Mouse (Mus musculus): Measurements from ENCODE around the gene Irgm2. TPM values are rescaled to one million over a fixed set of nuclear protein-coding genes. Genes with fewer than 3 reads are reported as not detected.
"Not testable (repeated sequence)": the region's sequence is repeated elsewhere in the genome, so short reads cannot be mapped to it uniquely, and the experiment has no call there.

Gene Irgm2
- 7.1 and 22.7 TPM in 2 replicates for polyA plus RNA-seq (2012; rRNA removed)

DNA sequence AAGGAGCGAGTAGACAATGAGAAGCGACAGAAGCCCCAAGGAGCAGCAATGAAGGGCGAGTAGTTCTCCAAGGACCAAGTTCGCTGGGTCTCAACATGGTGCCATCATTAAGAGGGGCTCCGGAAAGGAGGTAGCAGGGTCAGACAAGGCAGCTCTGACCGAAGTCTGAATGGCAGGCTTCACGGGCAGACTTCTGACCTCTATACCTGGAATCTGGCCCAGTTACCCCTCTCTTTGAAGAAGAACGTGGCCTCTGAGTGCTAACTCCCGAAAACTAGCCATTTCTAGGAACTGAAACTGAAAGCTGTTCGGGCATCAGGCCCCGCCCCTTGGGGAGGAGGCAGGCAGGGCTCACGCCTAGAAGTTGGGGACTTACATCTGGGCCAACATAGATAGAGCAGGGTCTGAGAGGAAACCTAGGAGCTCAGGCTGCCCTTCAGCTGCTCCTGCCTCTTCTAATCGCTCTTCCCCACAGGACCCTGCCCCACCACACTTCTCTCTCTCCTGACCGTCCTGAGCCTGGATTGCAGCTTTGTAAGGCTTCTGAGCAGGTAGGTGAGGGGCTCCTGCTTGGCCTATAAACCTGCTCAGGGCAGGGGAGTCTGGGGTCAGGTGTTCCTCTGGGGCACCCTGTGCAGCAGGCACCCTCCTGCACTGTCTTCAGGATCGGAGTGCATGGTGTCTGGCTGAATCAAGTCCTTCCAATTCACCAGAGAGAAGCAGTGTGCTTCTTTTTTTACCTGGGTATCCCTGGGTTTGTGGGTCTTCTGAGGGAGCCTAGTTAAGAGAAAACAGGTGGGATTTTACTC is at the start of gene Irgm2, which contains the start of gene Igtp:
Irgm2 (plus strand) TSS at position 390 of the 809 bp plus-strand sequence.
Igtp (plus strand) TSS at position 328 of the 809 bp plus-strand sequence.
- WGBS: 1% methylated on average over 14 of the region's 15 CpGs
- Histone ChIP-seq H3K36me3 (ENCODE audit: control insufficient read depth, insufficient read depth, low read length) (peaks cover 12% of the 10 kb centered on the region), H3K4me3 (ENCODE audit: low read depth, low read length) (peak within 1 kb of the TSS; percentile 70), H3K27ac (ENCODE audit: insufficient read depth, low read depth, low read length) (peak within 1 kb of the TSS; percentile 84)
- not testable (repeated sequence) for H3K4me1 ChIP-seq (ENCODE audit: control insufficient read depth, insufficient read depth, insufficient read length, low read length); H3K27me3 ChIP-seq (ENCODE audit: control insufficient read depth, insufficient read depth, low read length)
- peak; percentile 59 for TF ChIP-seq POLR2A (IDR thresholded peaks at IDR 0.05; ENCODE audit: low read depth, low read length)

GRCm38 (mm10) chr11:58155458-58155857 is 44.0 kb upstream of the Irgm2 start:
- Histone ChIP-seq H3K4me3 (ENCODE audit: low read depth, low read length) (no peak overlapping the region), H3K4me1 (ENCODE audit: control insufficient read depth, insufficient read depth, insufficient read length, low read length) (no peaks in the 10 kb centered on the region), H3K36me3 (ENCODE audit: control insufficient read depth, insufficient read depth, low read length) (peaks cover 47% of the 10 kb centered on the region), H3K27me3 (ENCODE audit: control insufficient read depth, insufficient read depth, low read length) (no peaks in the 10 kb centered on the region), H3K27ac (ENCODE audit: insufficient read depth, low read depth, low read length) (no peak overlapping the region)
- no peak for TF ChIP-seq CTCF (IDR thresholded peaks at IDR 0.05; ENCODE audit: extremely low read depth, insufficient read length, insufficient replicate concordance, low read depth, low read length)
- TF ChIP-seq POLR2A (IDR thresholded peaks at IDR 0.05; ENCODE audit: low read depth, low read length): no peak
- WGBS: 74% methylated on average over 9 of the region's 9 CpGs

DNA sequence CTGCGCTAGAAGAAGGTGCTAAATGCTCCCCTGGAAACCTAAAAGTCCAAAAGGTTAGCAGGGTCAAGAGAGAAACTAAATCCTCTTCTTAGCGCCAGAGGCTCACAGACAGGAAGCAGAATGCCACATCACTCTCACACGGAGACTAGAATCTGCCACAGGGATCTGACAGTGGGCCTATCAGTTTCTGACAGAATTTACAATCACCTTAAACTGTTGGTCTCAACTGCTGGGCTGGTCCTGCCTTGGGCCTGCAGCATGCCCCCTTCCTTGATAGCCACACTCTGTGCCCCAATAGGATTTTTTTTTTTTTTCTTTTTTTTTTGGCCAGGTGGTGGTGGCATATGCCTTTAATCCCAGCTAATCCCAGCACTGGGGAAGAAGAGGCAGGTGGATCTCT is 42.5 kb upstream of the Irgm2 start:
- Histone ChIP-seq H3K27me3 (ENCODE audit: control insufficient read depth, insufficient read depth, low read length) (no peaks in the 10 kb centered on the region), H3K4me3 (ENCODE audit: low read depth, low read length) (no peak overlapping the region), H3K36me3 (ENCODE audit: control insufficient read depth, insufficient read depth, low read length) (peaks cover 47% of the 10 kb centered on the region), H3K27ac (ENCODE audit: insufficient read depth, low read depth, low read length) (no peak overlapping the region), H3K4me1 (ENCODE audit: control insufficient read depth, insufficient read depth, insufficient read length, low read length) (no peaks in the 10 kb centered on the region)
- WGBS: 84% methylated on average over 3 of the region's 3 CpGs
- TF ChIP-seq CTCF (IDR thresholded peaks at IDR 0.05; ENCODE audit: extremely low read depth, insufficient read length, insufficient replicate concordance, low read depth, low read length): no peak
- TF ChIP-seq POLR2A (IDR thresholded peaks at IDR 0.05; ENCODE audit: low read depth, low read length): no peak

- H3K4me3 ChIP-seq (ENCODE audit: low read depth, low read length): no peak overlapping the region
- 95% methylated on average over 2 of the region's 2 CpGs for WGBS
- no peak for TF ChIP-seq CTCF (IDR thresholded peaks at IDR 0.05; ENCODE audit: extremely low read depth, insufficient read length, insufficient replicate concordance, low read depth, low read length)
- TF ChIP-seq POLR2A (IDR thresholded peaks at IDR 0.05; ENCODE audit: low read depth, low read length): no peak
- peaks cover 26% of the 10 kb centered on the region for H3K36me3 ChIP-seq (ENCODE audit: control insufficient read depth, insufficient read depth, low read length)
- H3K4me1 ChIP-seq (ENCODE audit: control insufficient read depth, insufficient read depth, insufficient read length, low read length): no peaks in the 10 kb centered on the region; the same call in 1 of the 2 replicates
- H3K27ac ChIP-seq (ENCODE audit: insufficient read depth, low read depth, low read length): no peak overlapping the region
- no peaks in the 10 kb centered on the region for H3K27me3 ChIP-seq (ENCODE audit: control insufficient read depth, insufficient read depth, low read length)
Measured at GRCm38 (mm10) chr11:58165072-58165471, 34.3 kb upstream of the Irgm2 start.

DNA sequence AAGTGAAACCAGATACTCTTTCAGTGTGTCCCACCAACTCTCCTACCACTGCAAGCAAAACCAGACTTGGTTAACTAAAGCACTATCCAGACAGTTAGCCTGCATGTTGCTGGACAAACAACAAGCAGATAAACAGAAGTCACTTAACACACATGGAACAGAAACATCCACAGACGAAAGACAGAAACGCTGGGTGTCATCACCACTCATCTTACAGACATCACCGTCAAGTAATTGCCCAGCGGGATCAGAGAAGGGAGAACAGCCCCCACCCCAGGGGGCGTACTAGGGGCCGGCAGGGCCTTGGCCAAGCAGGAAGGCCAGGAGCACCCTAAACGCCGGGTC is 31.6 kb upstream of the Irgm2 start:
- WGBS: 0% methylated on average over 8 of the region's 8 CpGs
- Histone ChIP-seq H3K27me3 (ENCODE audit: control insufficient read depth, insufficient read depth, low read length) (no peaks in the 10 kb centered on the region), H3K4me1 (ENCODE audit: control insufficient read depth, insufficient read depth, insufficient read length, low read length) (peaks cover 2% of the 10 kb centered on the region; the same call in 1 of the 2 replicates), H3K36me3 (ENCODE audit: control insufficient read depth, insufficient read depth, low read length) (peaks cover 13% of the 10 kb centered on the region), H3K4me3 (ENCODE audit: low read depth, low read length) (peak overlapping the region; percentile 99), H3K27ac (ENCODE audit: insufficient read depth, low read depth, low read length) (no peak overlapping the region)
- TF ChIP-seq CTCF (IDR thresholded peaks at IDR 0.05; ENCODE audit: extremely low read depth, insufficient read length, insufficient replicate concordance, low read depth, low read length) (no peak), POLR2A (IDR thresholded peaks at IDR 0.05; ENCODE audit: low read depth, low read length) (no peak)

DNA sequence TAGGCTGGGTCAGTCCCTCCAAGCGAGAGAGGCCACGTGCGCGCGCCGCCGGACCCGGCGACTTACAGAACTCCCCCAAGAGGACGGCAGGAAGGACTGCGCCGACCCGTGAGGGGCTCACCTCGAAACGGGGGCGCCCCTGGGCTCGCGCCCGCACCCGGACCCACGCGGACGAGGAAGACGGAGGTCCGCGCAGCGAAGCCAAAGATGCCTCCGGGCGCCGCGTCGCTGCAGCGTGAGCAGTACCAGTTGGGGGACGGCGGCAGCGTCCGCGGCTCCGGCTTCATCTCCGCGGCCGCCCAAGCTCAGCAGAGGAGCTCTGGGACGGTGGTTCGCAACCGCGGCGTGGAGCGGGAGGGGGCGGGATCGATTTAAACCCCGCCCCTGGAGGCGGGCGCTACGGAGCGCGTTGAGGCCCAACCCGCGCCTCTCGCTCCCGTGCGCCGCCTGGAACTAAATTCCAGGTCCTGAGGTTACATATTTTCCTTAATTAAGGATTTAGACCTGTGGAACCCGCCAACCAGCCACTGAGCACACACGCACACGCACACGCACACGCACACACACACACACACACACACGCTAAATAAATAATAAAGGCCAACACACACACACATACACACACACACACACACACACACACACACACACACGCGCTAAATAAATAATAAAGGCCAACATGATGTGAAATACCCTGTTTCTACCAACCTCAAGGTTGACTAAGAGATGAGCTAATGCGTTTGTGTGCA is 31.1 kb upstream of the Irgm2 start, which contains the start of gene Gemin5:
Gemin5 (minus strand) TSS at position 373 of the 749 bp plus-strand sequence.
- no peaks in the 10 kb centered on the region for H3K27me3 ChIP-seq (ENCODE audit: control insufficient read depth, insufficient read depth, low read length)
- no peak for TF ChIP-seq CTCF (IDR thresholded peaks at IDR 0.05; ENCODE audit: extremely low read depth, insufficient read length, insufficient replicate concordance, low read depth, low read length)
- peak; percentile 37; the same call in 1 of the 2 replicates for TF ChIP-seq POLR2A (IDR thresholded peaks at IDR 0.05; ENCODE audit: low read depth, low read length)
- peaks cover 10% of the 10 kb centered on the region for H3K36me3 ChIP-seq (ENCODE audit: control insufficient read depth, insufficient read depth, low read length)
- H3K4me3 ChIP-seq (ENCODE audit: low read depth, low read length): peak within 1 kb of the TSS; percentile 99
- under 1% methylated on average over 71 of the region's 71 CpGs for WGBS
- peaks cover 2% of the 10 kb centered on the region; the same call in 1 of the 2 replicates for H3K4me1 ChIP-seq (ENCODE audit: control insufficient read depth, insufficient read depth, insufficient read length, low read length)
- no peak within 1 kb of the TSS for H3K27ac ChIP-seq (ENCODE audit: insufficient read depth, low read depth, low read length)

DNA sequence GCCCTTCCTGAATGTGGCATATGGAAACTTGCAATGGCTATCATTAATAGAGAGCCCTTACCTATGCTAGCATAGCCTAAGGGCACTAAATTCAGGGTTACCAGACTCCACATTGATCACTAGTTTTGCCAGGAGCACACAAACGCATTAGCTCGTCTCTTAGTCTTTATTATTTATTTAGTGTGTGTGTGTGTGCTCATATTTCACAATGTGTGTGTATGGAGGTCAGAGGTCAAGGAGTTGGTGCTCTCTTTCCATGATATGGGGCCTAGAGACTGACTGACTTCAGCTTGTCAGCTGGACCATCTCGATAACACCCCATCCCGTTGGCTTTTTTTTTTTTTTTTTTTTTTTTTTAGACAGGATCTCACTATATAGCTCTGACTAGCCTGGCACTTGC is 29.8 kb upstream of the Irgm2 start:
- peaks cover 2% of the 10 kb centered on the region for H3K4me1 ChIP-seq (ENCODE audit: control insufficient read depth, insufficient read depth, insufficient read length, low read length)
- H3K36me3 ChIP-seq (ENCODE audit: control insufficient read depth, insufficient read depth, low read length): peaks cover 9% of the 10 kb centered on the region; the same call in 1 of the 2 replicates
- no peaks in the 10 kb centered on the region for H3K27me3 ChIP-seq (ENCODE audit: control insufficient read depth, insufficient read depth, low read length)
- H3K4me3 ChIP-seq (ENCODE audit: low read depth, low read length): no peak overlapping the region
- H3K27ac ChIP-seq (ENCODE audit: insufficient read depth, low read depth, low read length): no peak overlapping the region
- WGBS: 63% methylated on average over 4 of the region's 4 CpGs
- no peak for TF ChIP-seq CTCF (IDR thresholded peaks at IDR 0.05; ENCODE audit: extremely low read depth, insufficient read length, insufficient replicate concordance, low read depth, low read length)
- no peak for TF ChIP-seq POLR2A (IDR thresholded peaks at IDR 0.05; ENCODE audit: low read depth, low read length)
